8 mouse cellular contexts compared by ENCODE assay signal in the genomic region with DNA sequence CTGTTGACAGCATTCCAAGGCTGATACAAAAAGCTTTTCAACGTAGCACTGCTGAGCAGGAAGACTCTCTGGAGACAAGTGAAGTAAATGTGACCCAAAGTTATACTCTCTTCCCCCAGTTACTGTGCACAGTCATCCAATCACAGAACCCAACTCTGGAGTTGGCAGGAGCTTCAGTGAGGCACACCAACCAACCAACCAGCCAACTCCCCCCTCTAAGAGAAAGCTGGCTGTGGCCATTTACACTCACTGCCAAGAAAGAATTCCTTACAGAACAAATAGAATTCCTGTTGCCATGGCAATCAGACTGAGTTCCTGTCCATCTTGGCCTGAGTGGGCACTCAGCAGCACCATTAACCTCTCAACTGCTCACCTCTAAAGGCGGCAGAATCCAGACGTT. TPM values are rescaled to one million over a fixed set of nuclear protein-coding genes. Genes with fewer than 3 reads are reported as not detected.
DNase-seq lines count a peak whose midpoint lies in the region; ATAC-seq and TF ChIP-seq lines count a peak whose summit lies in the region.

No protein-coding gene starts in this region.

- H3K36me3 ChIP-seq in spleen, adult 2 months (ENCODE audit: control insufficient read depth, insufficient read depth, low read length) = no peaks in the 10 kb centered on the region
- H3K36me3 ChIP-seq in heart, embryonic 11.5 days (ENCODE audit: control insufficient read depth, insufficient read depth, low read length) = 0 out of 2 replicates have a peak, but pooled peaks cover 3% of the 10 kb centered on the region

- H3K27ac ChIP-seq in spleen, adult 2 months (ENCODE audit: insufficient read depth, low read length) = peak overlapping the region; percentile 35; the same call in 1 of the 2 replicates
- peak overlapping the region; percentile 41 for H3K27ac ChIP-seq in heart, embryonic 11.5 days (ENCODE audit: low read depth, low read length)

- H3K9ac ChIP-seq in heart, embryonic 11.5 days (ENCODE audit: low read depth, low read length) = no peak overlapping the region

- 0 out of 2 replicates have a peak, but pooled peaks have one; percentile 19 for ATAC-seq in heart, embryonic 11.5 days (replicated peaks; ENCODE audit: insufficient number of reproducible peaks, low FRiP score, low TSS enrichment)

- H3K4me3 ChIP-seq in spleen, adult 2 months (ENCODE audit: extremely low read depth, insufficient read depth, insufficient read length) = no peak overlapping the region
- H3K4me3 ChIP-seq in heart, embryonic 11.5 days (ENCODE audit: low read depth, low read length) = no peak overlapping the region

- no peaks in the 10 kb centered on the region for H3K27me3 ChIP-seq in spleen, adult 2 months (ENCODE audit: control insufficient read depth, insufficient read depth, low read length)
- H3K27me3 ChIP-seq in heart, embryonic 11.5 days (ENCODE audit: control insufficient read depth, insufficient read depth, low read length) = no peaks in the 10 kb centered on the region

- H3K4me1 ChIP-seq in spleen, adult 2 months (ENCODE audit: control insufficient read depth, insufficient read depth, insufficient read length) = no peaks in the 10 kb centered on the region
- H3K4me1 ChIP-seq in heart, embryonic 11.5 days (ENCODE audit: control insufficient read depth, insufficient read depth, low read length) = peaks cover 65% of the 10 kb centered on the region

- H3K4me2 ChIP-seq in heart, embryonic 11.5 days = no peak overlapping the region; the same call in 1 of the 2 replicates

- H3K9me3 ChIP-seq in heart, embryonic 11.5 days (replicated peaks; ENCODE audit: control insufficient read depth, low read length) = no peaks in the 10 kb centered on the region

- WGBS in spleen, adult 2 months = 83% methylated on average over 3 of the region's 3 CpGs
- 40% methylated on average over 3 of the region's 3 CpGs for WGBS in heart, embryonic 11.5 days (ENCODE audit: insufficient replicate concordance)

- no peak for TF ChIP-seq POLR2A in spleen, adult 2 months (IDR thresholded peaks at IDR 0.05; ENCODE audit: low read depth, low read length)

- peak; percentile 34 for DNase-seq in embryo, embryonic 10.5 days (ENCODE audit: low spot score)
- DNase-seq in embryo, embryonic 9.5 days (ENCODE audit: extremely low spot score) = no peak
- no peak for DNase-seq in spleen, adult 2 months (ENCODE audit: low read depth in 1 of 2, low spot score in 2 of 2)
- DNase-seq in spleen, adult 12 weeks (ENCODE audit: low spot score) = no peak
- peak; percentile 39 to 46 for DNase-seq in left cerebral cortex, adult 9 months (ENCODE audit: low spot score in 2 of 2)
- DNase-seq in skeletal muscle tissue, adult 2 months (ENCODE audit: low read depth, low spot score) = peak; percentile 79
- DNase-seq in thymus, postnatal 14 days = no peak

- TF ChIP-seq CTCF in spleen, adult 2 months (IDR thresholded peaks at IDR 0.05; ENCODE audit: extremely low read depth, insufficient read depth, insufficient read length, insufficient replicate concordance) = no peak

RNA-seq across cellular contexts. Expression of a gene that starts 24.4 kb away (rescaled TPM):
- 26.8 and 28.0 TPM in 2 replicates for polyA plus RNA-seq in spleen, adult 2 months (2012; rRNA removed)
- polyA plus RNA-seq in heart, embryonic 11.5 days (2014; fragmentation: Nextera tagmentation; extraction: Ambion mirVana) = 156 and 175 TPM in 2 replicates

Comparison
In these comparisons a context has a peak if more than half of its experiments do, and no peak if none do; other contexts are left out.
1. DNase-seq: peak in embryo, embryonic 10.5 days (single experiment), left cerebral cortex, adult 9 months (2 of 2) and skeletal muscle tissue, adult 2 months (single experiment); none in embryo, embryonic 9.5 days (single experiment), spleen, adult 2 months (0 of 2), spleen, adult 12 weeks (single experiment) and thymus, postnatal 14 days (single experiment).